Mouse (Mus musculus) left cerebral cortex, postnatal 36 days (tissue): ENCODE results near the gene Bri3bp. TPM values are rescaled to one million over a fixed set of nuclear protein-coding genes. Genes with fewer than 3 reads are reported as not detected.

ENCODE experiments used
- DNase-seq, 2 experiments: peaks; one replicate each; pipeline ENCODE4 v3.0.0; 2021 to 2022; ENCODE audit warnings: low spot score in 2 of 2, mixed read lengths in 1 of 2
- intact Hi-C: fragments of 180-260 bp; cut with DNase I; formaldehyde crosslinking; loops from one replicate; pipeline ENCODE4 v1.15.1; 2025
- total RNA-seq, 2 experiments: library from RNA; stranded (reverse); gene quantifications; 2 replicates each; pipeline ENCODE4 v1.2.3; 2021

Bri3bp gene
- total RNA-seq, 2 experiments from 2014 or later, result 91.6 to 102 TPM

GRCm38 (mm10) chr5:125444554-125444953 lies 3.2 kb downstream of the Bri3bp start:
- DNase-seq, result no peak
- intact Hi-C loops, result no loop called here

- DNase-seq, result no peak
- intact Hi-C loops, result no loop called here
These were observed 5.0 kb downstream of the Bri3bp start for GRCm38 (mm10) chr5:125446344-125446743.

- no peak for DNase-seq
- intact Hi-C loops, result no loop called here
These were observed 6.7 kb downstream of the Bri3bp start for GRCm38 (mm10) chr5:125448026-125448425.

- DNase-seq, result no peak
- intact Hi-C loops, result no loop called here
These were observed 7.3 kb downstream of the Bri3bp start for GRCm38 (mm10) chr5:125448631-125449030.

GRCm38 (mm10) chr5:125449306-125449705 lies 7.9 kb downstream of the Bri3bp start:
- intact Hi-C loops, result no loop called here
- DNase-seq, result peak; percentile 26 to 57

GRCm38 (mm10) chr5:125452573-125452972 lies 11.2 kb downstream of the Bri3bp start:
- no peak for DNase-seq
- intact Hi-C loops, result no loop called here

GRCm38 (mm10) chr5:125456100-125456499 lies 14.7 kb downstream of the Bri3bp start:
- no peak for DNase-seq
- intact Hi-C loops, result no loop called here

- DNase-seq, result no peak
- intact Hi-C loops, result no loop called here
These were observed 16.2 kb downstream of the Bri3bp start for GRCm38 (mm10) chr5:125457538-125457937.

GRCm38 (mm10) chr5:125460574-125460973 lies 19.2 kb downstream of the Bri3bp start:
- no peak for DNase-seq
- intact Hi-C loops, result loop anchor here (5.0 kb wide), 1 partner anchor 78 kb away; no protein-coding TSS in a partner anchor

- DNase-seq, result no peak
- intact Hi-C loops, result loop anchor here (5.0 kb wide), 1 partner anchor 80 kb away; no protein-coding TSS in a partner anchor
These were observed 20.6 kb downstream of the Bri3bp start for GRCm38 (mm10) chr5:125461868-125462445.

- no peak for DNase-seq
- intact Hi-C loops, result loop anchor here (1.0 kb wide), 1 partner anchor 10 kb away; the partner anchor contains the start of gene Aacs
These were observed 23.8 kb downstream of the Bri3bp start for GRCm38 (mm10) chr5:125465192-125465591.

- intact Hi-C loops, result loop anchor here (1.0 kb wide), 1 partner anchor 10 kb away; the partner anchor contains the start of gene Aacs
- DNase-seq, result peak; percentile 96 to 97
These were observed 24.3 kb downstream of the Bri3bp start for GRCm38 (mm10) chr5:125465701-125466106.

- no peak for DNase-seq
- intact Hi-C loops, result no loop called here
These were observed 25.1 kb downstream of the Bri3bp start for GRCm38 (mm10) chr5:125466483-125466882.

- no peak for DNase-seq
- intact Hi-C loops, result no loop called here
These were observed 25.9 kb downstream of the Bri3bp start for GRCm38 (mm10) chr5:125467261-125467660.

GRCm38 (mm10) chr5:125470713-125471112 lies 29.3 kb downstream of the Bri3bp start:
- intact Hi-C loops, result no loop called here
- no peak for DNase-seq

GRCm38 (mm10) chr5:125472796-125473475 lies 31.6 kb downstream of the Bri3bp start:
- intact Hi-C loops, result no loop called here
- DNase-seq, result no peak

GRCm38 (mm10) chr5:125475030-125475429 lies 33.7 kb downstream of the Bri3bp start:
- DNase-seq, result no peak
- intact Hi-C loops, result loop anchor here (1.0 kb wide), 1 partner anchor 10 kb away; no protein-coding TSS in a partner anchor

GRCm38 (mm10) chr5:125475601-125476285 lies 34.4 kb downstream of the Bri3bp start, which contains the start of gene Aacs:
Gene Aacs (plus strand): TSS chr5:125475814.
- intact Hi-C loops, result loop anchor here (1.0 kb wide), 1 partner anchor 10 kb away; no protein-coding TSS in a partner anchor
- DNase-seq, result peak; percentile 98

GRCm38 (mm10) chr5:125476286-125476625 lies 34.9 kb downstream of the Bri3bp start:
- intact Hi-C loops, result no loop called here
- peak; percentile 41 to 46 for DNase-seq

- intact Hi-C loops, result no loop called here
- DNase-seq, result no peak
These were observed 35.4 kb downstream of the Bri3bp start for GRCm38 (mm10) chr5:125476799-125477198.
